In genomic region chr16:76604914-76605313, GRCm38 (mm10) we compare ENCODE assay signal across 25 mouse cellular contexts.
DNase-seq lines count a peak whose midpoint lies in the region; ATAC-seq and TF ChIP-seq lines count a peak whose summit lies in the region.
"Had no signal": no experiment of that assay in that cellular context is flagged by ENCODE, and none has a peak within 500 bp of the region (broad histone marks: within the 10 kb centered on the region; RNA-seq: fewer than 3 reads in every experiment).

No protein-coding gene starts in this region.

- H3K4me2 ChIP-seq in limb, embryonic 12.5 days, result no peak overlapping the region
- no peak overlapping the region for H3K4me2 ChIP-seq in limb, embryonic 13.5 days (replicated peaks)
- H3K4me2 ChIP-seq in limb, embryonic 15.5 days, result no peak overlapping the region
- no peak overlapping the region for H3K4me2 ChIP-seq in stomach, postnatal 0 days (replicated peaks; ENCODE audit: low read depth)
- H3K4me2 ChIP-seq: embryonic facial prominence, embryonic 12.5 days; forebrain, embryonic 12.5 days had no signal

- WGBS in limb, embryonic 12.5 days, result 38% methylated on average over 3 of the region's 3 CpGs
- 76% methylated on average over 3 of the region's 3 CpGs for WGBS in limb, embryonic 10.5 days
- 38% methylated on average over 3 of the region's 3 CpGs for WGBS in limb, embryonic 13.5 days
- WGBS in limb, embryonic 15.5 days, result 37% methylated on average over 3 of the region's 3 CpGs
- WGBS in stomach, postnatal 0 days, result 65% methylated on average over 3 of the region's 3 CpGs
- WGBS in embryonic facial prominence, embryonic 10.5 days, result 88% methylated on average over 3 of the region's 3 CpGs

- H3K4me3 ChIP-seq in limb, embryonic 12.5 days (replicated peaks), result no peak overlapping the region
- H3K4me3 ChIP-seq in limb, embryonic 10.5 days, result no peak overlapping the region
- no peak overlapping the region for H3K4me3 ChIP-seq in limb, embryonic 13.5 days
- H3K4me3 ChIP-seq in limb, embryonic 15.5 days, result no peak overlapping the region
- H3K4me3 ChIP-seq in stomach, postnatal 0 days (ENCODE audit: low read depth, low read length), result no peak overlapping the region
- no peak overlapping the region for H3K4me3 ChIP-seq in embryonic facial prominence, embryonic 10.5 days
- H3K4me3 ChIP-seq: embryonic facial prominence, embryonic 12.5 days; forebrain, embryonic 10.5 days; forebrain, embryonic 12.5 days had no signal

- no peaks in the 10 kb centered on the region for H3K27me3 ChIP-seq in limb, embryonic 12.5 days
- no peaks in the 10 kb centered on the region for H3K27me3 ChIP-seq in limb, embryonic 10.5 days (ENCODE audit: low read depth, poor library complexity, severe bottlenecking)
- H3K27me3 ChIP-seq in limb, embryonic 13.5 days, result no peaks in the 10 kb centered on the region
- no peaks in the 10 kb centered on the region for H3K27me3 ChIP-seq in limb, embryonic 15.5 days
- no peaks in the 10 kb centered on the region for H3K27me3 ChIP-seq in stomach, postnatal 0 days (ENCODE audit: control insufficient read depth, insufficient read depth, low read length)
- no peaks in the 10 kb centered on the region for H3K27me3 ChIP-seq in embryonic facial prominence, embryonic 10.5 days (replicated peaks; ENCODE audit: low read depth, poor library complexity, severe bottlenecking)
- H3K27me3 ChIP-seq: CH12.LX; embryonic facial prominence, embryonic 12.5 days; forebrain, embryonic 12.5 days had no signal

- H3K9ac ChIP-seq in limb, embryonic 12.5 days (replicated peaks), result no peak overlapping the region
- no peak overlapping the region for H3K9ac ChIP-seq in limb, embryonic 13.5 days
- H3K9ac ChIP-seq in limb, embryonic 15.5 days, result no peak overlapping the region
- no peak overlapping the region for H3K9ac ChIP-seq in stomach, postnatal 0 days (ENCODE audit: low read length)
- H3K9ac ChIP-seq: embryonic facial prominence, embryonic 12.5 days; forebrain, embryonic 12.5 days had no signal

- no peak overlapping the region for H3K27ac ChIP-seq in limb, embryonic 12.5 days
- no peak overlapping the region; the same call in 1 of the 2 replicates for H3K27ac ChIP-seq in limb, embryonic 10.5 days
- H3K27ac ChIP-seq in limb, embryonic 13.5 days, result no peak overlapping the region
- H3K27ac ChIP-seq in limb, embryonic 15.5 days, result no peak overlapping the region
- no peak overlapping the region for H3K27ac ChIP-seq in stomach, postnatal 0 days (replicated peaks)
- no peak overlapping the region for H3K27ac ChIP-seq in embryonic facial prominence, embryonic 10.5 days (replicated peaks)
- H3K27ac ChIP-seq: embryonic facial prominence, embryonic 12.5 days; forebrain, embryonic 10.5 days; forebrain, embryonic 12.5 days had no signal

- TF ChIP-seq EP300 in stomach, postnatal 0 days (optimal IDR thresholded peaks at IDR 0.05), result no peak

- peak; percentile 88 for ATAC-seq in limb, embryonic 12.5 days (ENCODE audit: insufficient number of reproducible peaks, insufficient read depth, low FRiP score, low TSS enrichment, low read depth)
- peak; percentile 85 for ATAC-seq in limb, embryonic 13.5 days (ENCODE audit: low FRiP score, low read depth)
- 0 out of 2 replicates have a peak, but pooled peaks have one; percentile 35 for ATAC-seq in limb, embryonic 15.5 days (ENCODE audit: insufficient number of reproducible peaks, low FRiP score, low TSS enrichment, low read depth)
- no peak for ATAC-seq in stomach, postnatal 0 days (ENCODE audit: low FRiP score, low TSS enrichment)
- ATAC-seq: CD4-positive, CD25-positive, alpha-beta regulatory T cell, adult 4 months; forebrain, embryonic 14.5 days; forebrain, embryonic 16.5 days had no signal

- no peak for TF ChIP-seq CTCF in stomach, postnatal 0 days (IDR thresholded peaks at IDR 0.05; ENCODE audit: low read depth)

- no peaks in the 10 kb centered on the region for H3K36me3 ChIP-seq in limb, embryonic 12.5 days
- H3K36me3 ChIP-seq in limb, embryonic 10.5 days, result no peaks in the 10 kb centered on the region
- H3K36me3 ChIP-seq in limb, embryonic 13.5 days, result no peaks in the 10 kb centered on the region
- no peaks in the 10 kb centered on the region for H3K36me3 ChIP-seq in limb, embryonic 15.5 days
- no peaks in the 10 kb centered on the region for H3K36me3 ChIP-seq in stomach, postnatal 0 days (ENCODE audit: control insufficient read depth, insufficient read depth, low read length)
- H3K36me3 ChIP-seq in embryonic facial prominence, embryonic 10.5 days (replicated peaks), result no peaks in the 10 kb centered on the region
- H3K36me3 ChIP-seq: embryonic facial prominence, embryonic 12.5 days; forebrain, embryonic 10.5 days; forebrain, embryonic 12.5 days; G1E had no signal

- H3K4me1 ChIP-seq in limb, embryonic 12.5 days (replicated peaks), result peaks cover 3% of the 10 kb centered on the region; the same call in 1 of the 2 replicates
- peaks cover 5% of the 10 kb centered on the region; the same call in 1 of the 2 replicates for H3K4me1 ChIP-seq in limb, embryonic 10.5 days
- peaks cover 15% of the 10 kb centered on the region for H3K4me1 ChIP-seq in limb, embryonic 13.5 days
- H3K4me1 ChIP-seq in limb, embryonic 15.5 days, result peaks cover 4% of the 10 kb centered on the region; the same call in 1 of the 2 replicates
- no peaks in the 10 kb centered on the region for H3K4me1 ChIP-seq in stomach, postnatal 0 days (replicated peaks; ENCODE audit: control insufficient read depth, insufficient read depth)
- peaks cover 10% of the 10 kb centered on the region for H3K4me1 ChIP-seq in embryonic facial prominence, embryonic 10.5 days
- H3K4me1 ChIP-seq: embryonic facial prominence, embryonic 12.5 days; forebrain, embryonic 10.5 days; forebrain, embryonic 12.5 days had no signal

- no peak for DNase-seq in limb, embryonic 10.5 days (ENCODE audit: low spot score)
- DNase-seq in stomach, postnatal 0 days (ENCODE audit: low spot score), result no peak
- DNase-seq in embryonic facial prominence, embryonic 10.5 days (ENCODE audit: low spot score), result no peak
- DNase-seq: adrenal gland, adult 2 months; adrenal gland, postnatal 10 days; adrenal gland, postnatal 25 days; B cell, adult 2 months; cerebellum, adult 11 months; cerebellum, adult 18-20 months; cerebellum, adult 8-10 months; cerebellum, adult 9-11 months; cerebellum, postnatal 14 days; cerebellum, postnatal 36 days; embryo, embryonic 11 days had no signal

- H3K9me3 ChIP-seq in limb, embryonic 12.5 days, result no peaks in the 10 kb centered on the region
- H3K9me3 ChIP-seq in limb, embryonic 10.5 days (replicated peaks), result no peaks in the 10 kb centered on the region
- H3K9me3 ChIP-seq in limb, embryonic 13.5 days, result no peaks in the 10 kb centered on the region
- no peaks in the 10 kb centered on the region for H3K9me3 ChIP-seq in limb, embryonic 15.5 days
- H3K9me3 ChIP-seq in stomach, postnatal 0 days (ENCODE audit: control insufficient read depth, low read length), result no peaks in the 10 kb centered on the region
- H3K9me3 ChIP-seq in embryonic facial prominence, embryonic 10.5 days, result no peaks in the 10 kb centered on the region
- H3K9me3 ChIP-seq: embryonic facial prominence, embryonic 12.5 days; forebrain, embryonic 10.5 days; forebrain, embryonic 12.5 days; G1E had no signal
